Mouse (Mus musculus) liver, embryonic 14.5 days (tissue): Measurements from ENCODE around the gene Mif. TPM values are rescaled to one million over a fixed set of nuclear protein-coding genes. Genes with fewer than 3 reads are reported as not detected.
A peak's percentile ranks its signal among the peaks of the same experiment; 100 is the strongest.

Experiments
- ATAC-seq: fragments of 200-750 bp; cut with Nextera tagmentation; 2 replicates; pipeline ENCODE4 v1.8.0; 2017; ENCODE audit warnings: moderate number of reproducible peaks, mild to moderate bottlenecking, moderate library complexity; ENCODE audit not compliant: insufficient read depth
- DNase-seq, 3 experiments: peaks; one replicate each; pipeline ENCODE4 v3.0.0-alpha.2; 2012 to 2013; ENCODE audit warnings: low read depth in 3 of 3, low spot score in 3 of 3
- H3K27ac ChIP-seq: fragments of 300-500 bp; sonication (generic); 2 replicates; pipeline ENCODE4 v1.5.1; 2014; ENCODE audit warnings: moderate library complexity, mild to moderate bottlenecking, control low read depth, inconsistent platforms
- H3K27me3 ChIP-seq: fragments of 300-500 bp; sonication (generic); 2 replicates; pipeline ENCODE4 v1.6.1; 2014; ENCODE audit warnings: mild to moderate bottlenecking, low read length, moderate library complexity; ENCODE audit not compliant: control insufficient read depth, insufficient read depth
- H3K36me3 ChIP-seq: fragments of 300-500 bp; sonication (generic); replicated peaks from 2 replicates; pipeline ENCODE4 v1.6.1; 2014; ENCODE audit warnings: low read depth; ENCODE audit not compliant: control insufficient read depth, insufficient read depth
- H3K4me1 ChIP-seq, 2 experiments: fragments of 200-500 bp in 1 of 2; fragments of 300-500 bp in 1 of 2; sonication (generic) in 1 of 2; replicated peaks; 2 replicates each; pipeline ENCODE4 v1.6.1; 2012 to 2014; ENCODE audit warnings: antibody characterized with exemption in 1 of 2, inconsistent platforms in 1 of 2, low read length in 1 of 2; ENCODE audit not compliant: control insufficient read depth in 2 of 2, insufficient read depth in 2 of 2
- H3K4me2 ChIP-seq: fragments of 300-500 bp; sonication (generic); 2 replicates; pipeline ENCODE4 v1.6.1; 2014; ENCODE audit warnings: low read depth, mild to moderate bottlenecking, control low read depth, moderate library complexity
- H3K4me3 ChIP-seq, 2 experiments: fragments of 200-500 bp in 1 of 2; fragments of 300-500 bp in 1 of 2; sonication (generic) in 1 of 2; 2 replicates each; pipeline ENCODE4 v1.5.1; 2012 to 2014; ENCODE audit warnings: low read depth in 2 of 2, low read length in 2 of 2, mild to moderate bottlenecking in 2 of 2, control low read depth in 1 of 2, inconsistent platforms in 1 of 2, moderate library complexity in 1 of 2; ENCODE audit not compliant: insufficient read depth in 1 of 2
- H3K9ac ChIP-seq: fragments of 300-500 bp; sonication (generic); replicated peaks from 2 replicates; pipeline ENCODE4 v1.6.1; 2014; ENCODE audit warnings: mild to moderate bottlenecking, control low read depth, moderate library complexity
- H3K9me3 ChIP-seq: fragments of 300-500 bp; sonication (generic); 2 replicates; pipeline ENCODE4 v1.6.1; 2016; ENCODE audit warnings: low read length, mixed read lengths; ENCODE audit not compliant: control insufficient read depth
- CTCF ChIP-seq: IDR thresholded peaks from 2 replicates; pipeline ENCODE4 v1.5.1; 2016; ENCODE audit warnings: antibody characterized with exemption, low read depth, control low read depth
- EP300 ChIP-seq: IDR thresholded peaks from 2 replicates; pipeline ENCODE4 v1.6.1; 2016; ENCODE audit warnings: antibody characterized with exemption, low read depth
- WGBS: fragments of 180-500 bp; shearing (Covaris S2); extraction: QIAGEN DNeasy Blood & Tissue Kit; methylation state at CpG from one replicate; pipeline ENCODE4 v1.1.7; 2014; ENCODE audit not compliant: insufficient replicate concordance; 5-methylcytosine and 5-hydroxymethylcytosine counted together
- polyA plus RNA-seq, 2 experiments: library from polyadenylated mRNA; depleted of rRNA in 1 of 2; stranded (reverse) in 1 of 2; unstranded in 1 of 2; fragments of >200 nt; fragmentation: Nextera tagmentation in 1 of 2; extraction: Ambion mirVana in 1 of 2; gene quantifications; 2 replicates each; pipeline versions ENCODE4 v1.2.1 to v1.2.3; 2012 to 2014

Gene Mif
- polyA plus RNA-seq, 2 experiments: 755 to 879 TPM

GRCm38 (mm10) chr10:75897373-75897772 is 37.3 kb upstream of the Mif start:
- Histone ChIP-seq H3K27ac (no peak overlapping the region), H3K9me3 (no peaks in the 10 kb centered on the region), H3K27me3 (no peaks in the 10 kb centered on the region), H3K9ac (no peak overlapping the region), H3K4me2 (no peak overlapping the region), H3K36me3 (peaks cover 28% of the 10 kb centered on the region), H3K4me3 (no peak overlapping the region), H3K4me1 (peaks cover 0 to 3% of the 10 kb centered on the region in 2 experiments; a peak in 1 of 4 replicates)
- DNase-seq (peak in 1 of 3 experiments; percentile 36), ATAC-seq (no peak)
- TF ChIP-seq CTCF: peak; percentile 87
- TF ChIP-seq EP300: no peak
- 48% methylated on average over 6 of the region's 6 CpGs for WGBS

DNA sequence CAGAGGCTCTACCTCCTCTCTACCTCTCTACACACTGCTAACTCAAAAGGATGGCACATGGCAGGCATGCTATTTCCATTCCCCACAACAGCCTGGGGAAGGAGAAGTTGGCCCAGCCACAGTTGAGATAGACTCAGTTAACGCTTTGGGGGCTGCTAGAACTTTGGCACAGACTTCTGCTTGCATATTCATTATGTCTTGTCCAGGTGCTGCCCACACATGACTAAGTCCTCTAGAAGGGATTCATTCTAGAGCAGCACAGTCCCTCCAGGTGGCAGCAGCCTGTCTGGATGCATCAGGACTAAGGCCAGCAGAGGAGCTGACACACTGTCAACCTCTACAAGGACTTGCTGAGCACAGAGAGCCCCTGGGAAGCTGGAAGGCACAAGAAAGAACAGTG is 36.2 kb upstream of the Mif start:
- no peaks in the 10 kb centered on the region for H3K9me3 ChIP-seq
- H3K4me1 ChIP-seq: peaks cover 0 to 3% of the 10 kb centered on the region in 2 experiments; a peak in 1 of 4 replicates
- WGBS: 90% methylated on average over 1 of the region's 1 CpGs
- ATAC-seq (no peak), DNase-seq (no peak)
- no peak for TF ChIP-seq CTCF
- no peak for TF ChIP-seq EP300
- H3K27ac ChIP-seq: no peak overlapping the region
- H3K4me3 ChIP-seq: no peak overlapping the region
- H3K27me3 ChIP-seq: no peaks in the 10 kb centered on the region
- H3K36me3 ChIP-seq: peaks cover 22% of the 10 kb centered on the region
- no peak overlapping the region for H3K4me2 ChIP-seq
- no peak overlapping the region for H3K9ac ChIP-seq

- Histone ChIP-seq H3K9me3 (no peaks in the 10 kb centered on the region), H3K27me3 (no peaks in the 10 kb centered on the region), H3K4me3 (no peak overlapping the region), H3K4me1 (peaks cover 0 to 3% of the 10 kb centered on the region in 2 experiments; a peak in 1 of 4 replicates), H3K4me2 (no peak overlapping the region), H3K36me3 (peaks cover 22% of the 10 kb centered on the region), H3K27ac (no peak overlapping the region), H3K9ac (no peak overlapping the region)
- WGBS: 83% methylated on average over 5 of the region's 5 CpGs
- TF ChIP-seq EP300: no peak
- no peak for TF ChIP-seq CTCF
- ATAC-seq: no peak
- no peak for DNase-seq
Observed at GRCm38 (mm10) chr10:75895730-75896129, 35.7 kb upstream of the Mif start.

- H3K9me3 ChIP-seq: no peaks in the 10 kb centered on the region
- H3K36me3 ChIP-seq: peaks cover 20% of the 10 kb centered on the region
- H3K4me2 ChIP-seq: no peak overlapping the region
- TF ChIP-seq CTCF (no peak), EP300 (no peak)
- no peaks in the 10 kb centered on the region for H3K27me3 ChIP-seq
- H3K9ac ChIP-seq: no peak overlapping the region
- H3K4me1 ChIP-seq: peaks cover 0 to 3% of the 10 kb centered on the region in 2 experiments; a peak in 1 of 4 replicates
- no peak overlapping the region for H3K4me3 ChIP-seq
- ATAC-seq (no peak), DNase-seq (no peak)
- H3K27ac ChIP-seq: no peak overlapping the region
- 64% methylated on average over 6 of the region's 6 CpGs for WGBS
Observed at GRCm38 (mm10) chr10:75894601-75895000, 34.6 kb upstream of the Mif start.

GRCm38 (mm10) chr10:75893089-75893750 is 33.2 kb upstream of the Mif start, which contains the start of gene Derl3:
TSS of gene Derl3 (plus strand) at chr10:75893413.
- Histone ChIP-seq H3K4me1 (peaks cover 0 to 3% of the 10 kb centered on the region in 2 experiments; a peak in 1 of 4 replicates), H3K4me3 (peak within 1 kb of the TSS; percentile 26 to 39), H3K9ac (no peak within 1 kb of the TSS; the same call in 1 of the 2 replicates), H3K36me3 (peaks cover 20% of the 10 kb centered on the region), H3K27me3 (no peaks in the 10 kb centered on the region), H3K9me3 (no peaks in the 10 kb centered on the region), H3K4me2 (peak within 1 kb of the TSS; percentile 68), H3K27ac (no peak within 1 kb of the TSS)
- DNase-seq (peak; percentile 88 to 93 (median 90)), ATAC-seq (peak; percentile 98)
- TF ChIP-seq EP300 (no peak), CTCF (no peak)
- WGBS: 2% methylated on average over 51 of the region's 51 CpGs
